Mouse (Mus musculus) liver, embryonic 13.5 days (tissue): Measurements from ENCODE around the gene Zmynd12. TPM values are rescaled to one million over a fixed set of nuclear protein-coding genes. Genes with fewer than 3 reads are reported as not detected.

Source experiments
- polyA plus RNA-seq: library from polyadenylated mRNA; unstranded; fragments of >200 nt; fragmentation: Nextera tagmentation; extraction: Ambion mirVana; gene quantifications from 2 replicates; pipeline ENCODE4 v1.2.1, GENCODE M21; 2015

The Zmynd12 gene
- polyA plus RNA-seq, 1 experiment from 2014 or later: 0.17 TPM

Other genes starting within 250 kb of the Zmynd12 start
- 2.8 and 2.9 TPM in 2 replicates for gene Zfp691, start 248.6 kb upstream of the Zmynd12 start, polyA plus RNA-seq
- gene Ermap, start 232.8 kb upstream of the Zmynd12 start, polyA plus RNA-seq: 329 and 341 TPM in 2 replicates
- gene Svbp, start 227.5 kb upstream of the Zmynd12 start, polyA plus RNA-seq: 121 and 130 TPM in 2 replicates
- gene Tmem269, start 204.6 kb upstream of the Zmynd12 start, polyA plus RNA-seq: not detected in 2 replicates
- gene AU022252, start 190.1 kb upstream of the Zmynd12 start, polyA plus RNA-seq: 16.1 and 16.5 TPM in 2 replicates
- gene P3h1, start 189.9 kb upstream of the Zmynd12 start, polyA plus RNA-seq: 9.3 and 9.4 TPM in 2 replicates
- gene Cldn19, start 167.4 kb upstream of the Zmynd12 start, polyA plus RNA-seq: not detected in 2 replicates
- gene Ybx1, start 128.2 kb upstream of the Zmynd12 start, polyA plus RNA-seq: 342 and 392 TPM in 2 replicates
- 87.9 and 92.5 TPM in 2 replicates for gene Ppih, start 102.3 kb upstream of the Zmynd12 start, polyA plus RNA-seq
- gene Ccdc30, start 7.3 kb upstream of the Zmynd12 start, polyA plus RNA-seq: 1.1 and 2.0 TPM in 2 replicates
- gene Ppcs, start 394 bp upstream of the Zmynd12 start, polyA plus RNA-seq: 14.9 and 16.0 TPM in 2 replicates
- gene Rimkla, start 69.8 kb downstream of the Zmynd12 start, polyA plus RNA-seq: 0.05 TPM in 2 replicates
- gene Foxj3, start 114.2 kb downstream of the Zmynd12 start, polyA plus RNA-seq: 5.4 and 7.4 TPM in 2 replicates
- 0.58 and 0.63 TPM in 2 replicates for gene Frg2f1, start 116.7 kb downstream of the Zmynd12 start, polyA plus RNA-seq
- gene Guca2a, start 214.9 kb downstream of the Zmynd12 start, polyA plus RNA-seq: 0.20 TPM in 1 of 2 replicates, not detected in the other
- not detected in 2 replicates for gene Guca2b, start 236.1 kb downstream of the Zmynd12 start, polyA plus RNA-seq